Mouse (Mus musculus) layer of hippocampus, postnatal 14 days (tissue): ENCODE measurements around the gene Dusp19. TPM values are rescaled to one million over a fixed set of nuclear protein-coding genes. Genes with fewer than 3 reads are reported as not detected.
A peak's percentile ranks its signal among the peaks of the same experiment; 100 is the strongest.

Experiments used
- DNase-seq, 2 experiments: peaks; one replicate each; pipeline ENCODE4 v3.0.0; 2021 to 2022; ENCODE audit warnings: low spot score in 2 of 2, mixed read lengths in 1 of 2
- microRNA-seq, 2 experiments: library from miRNA; unstranded; fragments of <30 nt; microRNA quantifications; one replicate each; pipeline ENCODE4 v1.2.0; 2021
- total RNA-seq, 2 experiments: library from RNA; stranded (reverse); gene quantifications; 2 replicates each; pipeline ENCODE4 v1.2.3; 2021

Gene Dusp19
- total RNA-seq, 2 experiments from 2014 or later: 20.1 to 23.6 TPM

DNA sequence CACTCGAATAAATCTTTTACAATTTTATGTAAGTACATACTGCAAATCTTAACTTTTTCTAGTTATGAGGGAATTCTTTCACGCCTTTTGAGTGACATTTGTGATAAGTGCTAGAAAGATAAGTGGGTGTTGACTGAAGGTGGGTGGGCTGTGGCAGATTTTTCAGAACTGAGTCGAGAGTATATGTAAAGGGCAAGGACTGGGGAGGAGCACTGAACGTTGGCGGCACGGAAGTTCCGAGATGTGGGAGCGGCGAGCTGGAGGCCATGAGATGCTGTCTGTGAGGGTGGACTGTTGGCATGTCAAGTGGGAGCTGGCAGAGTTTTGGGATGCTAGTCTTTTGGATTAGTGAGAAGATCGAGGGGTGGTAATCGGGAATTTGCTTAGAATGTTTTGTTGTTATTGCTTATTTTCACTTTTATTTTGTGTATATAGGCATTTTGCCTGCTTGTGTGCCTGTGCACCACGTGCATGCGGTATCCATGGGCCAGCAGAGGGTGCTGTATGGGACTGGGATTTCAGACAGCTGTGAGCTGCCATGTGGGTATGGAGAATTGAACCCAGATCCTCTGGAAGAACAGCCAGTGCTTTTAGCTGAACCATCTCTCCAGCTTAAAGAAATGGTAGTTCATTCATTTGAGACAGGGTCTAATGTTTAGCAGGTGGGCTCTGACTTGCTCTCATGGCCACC lies 15.6 kb downstream of the Dusp19 start:
- no peak for DNase-seq

DNA sequence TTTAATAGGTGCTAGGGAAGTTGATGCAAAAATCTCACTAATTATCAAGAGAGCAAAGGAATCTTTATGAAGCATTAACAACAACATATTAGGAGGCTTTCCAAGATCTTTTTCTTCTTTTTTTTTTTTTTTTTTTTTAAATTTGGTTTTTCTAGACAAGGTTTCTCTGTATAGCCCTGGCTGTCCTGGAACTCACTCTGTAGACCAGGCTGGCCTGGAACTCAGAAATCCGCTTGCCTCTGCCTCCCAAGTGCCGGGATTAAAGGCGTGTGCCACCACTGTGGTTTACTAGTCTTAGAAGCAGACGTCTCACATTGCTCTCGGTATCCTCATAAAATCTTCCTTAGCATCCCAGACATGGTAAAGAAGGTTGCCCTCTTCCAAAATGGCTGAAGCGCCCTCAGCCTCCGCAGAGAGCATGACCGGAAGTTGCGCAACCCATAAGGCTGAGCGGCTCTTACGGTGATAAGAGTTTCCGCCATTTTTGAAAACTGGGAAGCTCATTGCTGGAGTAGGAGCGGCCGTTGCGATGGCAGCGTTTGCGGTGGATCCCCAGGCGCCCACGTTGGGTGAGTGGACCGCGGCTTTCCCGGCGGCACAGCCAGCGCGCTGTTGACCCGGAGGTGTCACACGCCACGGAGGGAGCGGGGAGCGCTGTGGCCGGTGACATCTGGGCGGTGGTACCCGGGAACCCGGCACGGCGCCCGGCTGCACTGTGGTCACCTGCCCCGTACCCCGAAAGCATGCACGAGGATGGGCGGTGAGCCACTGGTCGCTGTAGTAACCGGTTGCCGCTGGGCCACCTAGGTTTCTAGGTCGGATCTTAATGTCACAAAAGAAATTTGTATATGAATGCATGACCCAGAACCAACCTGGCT lies 21.8 kb downstream of the Dusp19 start:
- DNase-seq: peak; percentile 89 to 93

DNA sequence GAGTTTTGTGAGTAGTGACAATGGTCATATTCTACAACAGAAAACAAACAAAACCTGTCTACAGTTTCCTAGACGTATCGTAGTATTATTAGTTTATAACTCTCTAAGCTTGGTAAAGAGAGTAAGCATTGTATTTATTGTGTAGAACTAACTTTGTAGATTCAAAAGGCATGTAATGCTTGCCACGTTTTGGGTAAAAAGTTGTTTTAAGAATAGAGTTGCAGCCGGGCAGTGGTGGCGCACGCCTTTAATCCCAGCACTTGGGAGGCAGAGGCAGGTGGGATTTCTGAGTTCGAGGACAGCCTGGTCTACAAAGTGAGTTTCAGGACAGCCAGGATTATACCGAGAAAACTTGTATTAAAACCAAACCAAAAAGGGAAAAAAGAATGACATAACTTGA lies 22.6 kb downstream of the Dusp19 start:
- DNase-seq: no peak

DNA sequence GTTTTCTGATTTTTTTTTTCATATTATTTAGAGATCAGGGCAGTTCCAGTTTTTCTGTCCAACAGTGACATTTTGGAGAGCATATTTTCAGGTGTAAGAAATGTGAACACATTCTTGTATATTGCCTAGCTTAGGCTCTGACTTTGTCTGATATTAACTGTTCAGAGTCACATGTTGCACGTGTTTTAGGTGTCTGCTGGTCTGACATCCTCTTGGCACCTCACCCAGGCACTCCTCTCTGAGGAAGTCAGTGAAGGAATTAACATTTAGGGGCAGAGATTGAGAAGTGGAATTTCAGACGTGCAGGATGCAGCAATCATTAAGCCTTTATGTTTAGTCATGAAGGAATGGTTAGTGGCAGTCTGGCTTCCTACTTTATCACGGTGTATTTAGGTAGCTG lies 23.0 kb downstream of the Dusp19 start:
- DNase-seq: no peak

DNA sequence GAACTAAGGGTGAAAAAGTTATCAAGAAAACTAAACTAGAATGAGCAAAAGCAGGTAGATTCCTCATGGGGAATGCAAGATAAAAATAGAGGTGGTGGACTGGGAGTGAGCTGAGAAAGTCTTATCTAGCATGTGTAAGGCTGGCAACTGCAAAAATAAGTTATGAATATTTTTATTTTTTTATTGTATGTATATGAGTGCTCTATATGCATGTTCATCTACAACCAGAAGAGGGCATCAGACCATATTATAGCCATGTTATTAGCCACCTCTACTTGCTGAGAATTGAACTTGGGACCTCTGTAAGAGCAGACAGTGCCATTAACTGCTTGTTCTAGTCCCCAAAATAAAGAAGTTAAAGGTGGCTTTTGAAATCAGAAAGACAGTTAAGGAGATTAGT lies 44.6 kb downstream of the Dusp19 start:
- no peak for DNase-seq

DNA sequence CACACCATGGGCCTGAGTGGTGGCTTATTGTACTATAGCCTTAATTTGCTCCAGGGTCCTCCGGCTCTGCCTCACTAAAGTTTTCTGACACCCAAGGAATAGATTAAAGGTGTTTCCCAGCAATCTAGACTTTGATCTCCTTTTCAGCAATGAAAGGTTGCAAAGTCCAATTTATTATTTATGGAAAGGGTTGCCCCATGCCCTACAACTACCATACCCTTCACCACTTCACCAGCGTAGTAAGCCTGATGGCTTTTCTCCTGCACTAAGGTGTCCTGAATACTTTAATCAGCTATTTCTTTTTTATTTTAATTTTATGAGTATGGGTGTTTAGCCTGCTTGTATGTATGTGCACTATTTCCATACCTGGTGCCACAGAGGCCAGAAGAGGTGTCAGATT lies 45.8 kb downstream of the Dusp19 start:
- no peak for DNase-seq

DNA sequence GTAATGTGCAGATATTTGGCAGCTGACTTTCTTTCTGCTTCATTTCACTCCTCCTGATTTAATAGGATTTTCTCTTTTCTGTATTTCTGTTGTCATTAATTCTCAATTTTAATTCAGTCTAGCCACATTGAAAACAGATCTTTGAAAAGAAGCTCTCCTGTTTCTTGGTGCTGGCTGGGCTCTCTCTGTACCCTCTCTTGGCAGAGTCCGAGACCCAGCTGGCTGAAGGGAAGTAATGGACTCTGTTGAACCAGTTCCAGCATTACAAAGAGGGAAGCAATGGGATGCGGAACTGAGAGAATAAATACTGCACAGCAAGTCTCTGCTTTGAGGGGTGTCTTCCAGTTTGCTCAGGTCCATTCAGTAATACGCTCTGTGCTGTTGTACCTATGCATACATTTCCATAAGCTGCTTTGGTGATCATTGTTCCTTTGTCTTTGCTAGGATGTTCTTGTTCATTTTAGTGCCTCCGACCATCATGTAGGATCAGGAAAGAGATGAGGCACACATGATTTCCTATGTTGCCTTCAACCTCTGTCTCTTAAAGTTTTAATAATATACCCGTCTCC lies 50.6 kb downstream of the Dusp19 start:
- peak; percentile 16 to 74 for DNase-seq

DNA sequence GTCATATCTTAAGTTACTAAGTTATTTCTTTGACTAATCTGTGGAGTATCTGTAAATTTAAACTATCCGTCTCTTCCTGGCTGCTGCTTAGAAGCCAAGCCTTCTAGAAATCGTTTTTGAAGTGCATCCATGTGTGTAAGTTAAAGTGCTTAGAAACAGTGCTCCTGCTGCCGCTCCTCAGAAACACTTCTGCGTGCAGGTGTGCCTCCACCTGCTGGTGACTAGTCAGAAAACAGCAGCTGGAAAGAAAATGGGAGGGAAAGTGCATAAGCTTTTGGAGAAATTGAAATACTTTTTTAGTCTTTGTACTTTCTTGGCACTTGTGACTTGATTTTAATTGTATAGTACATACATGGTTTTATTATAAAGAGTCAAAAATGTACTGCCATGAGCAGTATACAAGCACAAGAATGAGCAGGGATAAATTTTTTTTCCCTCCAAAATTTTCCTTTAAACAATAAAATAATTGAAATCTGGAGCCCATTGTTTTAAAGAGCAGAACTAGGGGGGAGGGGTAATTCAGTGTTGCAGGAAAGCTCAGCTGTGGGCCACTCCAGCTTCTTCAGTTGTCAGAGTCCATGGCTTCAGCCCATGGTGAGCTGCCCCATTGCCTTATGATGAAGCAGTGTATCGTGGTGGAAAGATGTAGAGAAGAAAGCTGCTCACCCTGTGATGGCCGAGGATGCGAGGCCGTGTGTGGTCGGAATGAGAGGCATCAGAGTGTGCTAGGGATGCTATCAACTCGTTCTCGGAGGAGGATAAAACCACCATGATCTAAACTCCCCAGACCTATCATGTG lies 53.2 kb downstream of the Dusp19 start:
- DNase-seq: no peak

DNA sequence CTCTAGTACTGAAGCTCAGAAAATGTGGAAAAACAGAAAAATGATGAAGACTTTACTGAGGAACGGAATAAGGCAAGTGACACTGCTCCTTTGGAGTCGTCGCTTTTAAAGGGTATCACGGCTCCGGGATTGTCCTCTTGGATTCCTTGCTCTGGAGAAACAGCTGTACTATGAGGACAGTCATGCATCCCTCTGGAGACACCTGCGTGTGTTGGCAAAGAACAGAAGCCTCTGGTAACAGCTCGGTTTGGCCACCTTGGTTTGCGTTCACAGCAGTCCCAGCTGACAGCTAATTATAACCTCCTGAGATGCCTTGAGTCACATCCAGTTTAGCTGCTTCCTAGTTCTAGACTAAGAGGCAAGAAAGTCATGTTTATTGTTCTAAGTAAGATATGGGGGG lies 62.0 kb downstream of the Dusp19 start:
- DNase-seq: no peak

Small RNA genes within 50 kb of the gene (microRNA-seq; reads per million reads assigned to microRNA genes)
- 0 reads per million in 2 experiments for gene Mir684-1

Other genes with a start within 250 kb of the Dusp19 start
- 10 to 100 TPM; 24.4 to 25.5 TPM for gene Frzb, start 169.4 kb upstream of the Dusp19 start, total RNA-seq
- gene Nckap1, start 35.7 kb upstream of the Dusp19 start, total RNA-seq: 100 to 1,000 TPM; 474 to 483 TPM
- 10 to 100 TPM; 15.7 to 23.5 TPM for gene Nup35, start 191 bp downstream of the Dusp19 start, total RNA-seq